Mouse (Mus musculus) forebrain, embryonic 14.5 days (tissue): Measurements from ENCODE around the gene Ccdc51. TPM values are rescaled to one million over a fixed set of nuclear protein-coding genes. Genes with fewer than 3 reads are reported as not detected.

Experiments used
- ATAC-seq: fragments of 200-750 bp; cut with Nextera tagmentation; 2 replicates; pipeline ENCODE4 v1.8.0; 2017; ENCODE audit warnings: mild to moderate bottlenecking, moderate library complexity
- DNase-seq: peaks from one replicate; pipeline ENCODE4 v3.0.0-alpha.2; 2015; ENCODE audit warnings: low spot score
- H3K27ac ChIP-seq: fragments of 300-500 bp; sonication (generic); 2 replicates; pipeline ENCODE4 v1.5.1; 2014; ENCODE audit warnings: low read depth, mild to moderate bottlenecking, control low read depth, low read length, moderate library complexity
- H3K27me3 ChIP-seq: fragments of 300-500 bp; sonication (generic); replicated peaks from 2 replicates; pipeline ENCODE4 v1.6.1; 2014; ENCODE audit warnings: low read length, control low read depth, mixed read lengths; ENCODE audit not compliant: control insufficient read depth, insufficient read depth
- H3K36me3 ChIP-seq: fragments of 300-500 bp; sonication (generic); 2 replicates; pipeline ENCODE4 v1.6.1; 2014; ENCODE audit warnings: low read length, control low read depth; ENCODE audit not compliant: control insufficient read depth, insufficient read depth
- H3K4me1 ChIP-seq: fragments of 300-500 bp; sonication (generic); 2 replicates; pipeline ENCODE4 v1.6.1; 2014; ENCODE audit warnings: antibody characterized with exemption, low read length, control low read depth; ENCODE audit not compliant: control insufficient read depth, insufficient read depth
- H3K4me2 ChIP-seq: fragments of 300-500 bp; sonication (generic); 2 replicates; pipeline ENCODE4 v1.6.1; 2014; ENCODE audit warnings: mild to moderate bottlenecking, control low read depth, low read length
- H3K4me3 ChIP-seq: fragments of 300-500 bp; sonication (generic); 2 replicates; pipeline ENCODE4 v1.5.1; 2014; ENCODE audit warnings: low read depth, low read length, control low read depth
- H3K9ac ChIP-seq: fragments of 300-500 bp; sonication (generic); 2 replicates; pipeline ENCODE4 v1.6.1; 2014; ENCODE audit warnings: mild to moderate bottlenecking, low read length, control low read depth, moderate library complexity
- H3K9me3 ChIP-seq: fragments of 300-500 bp; sonication (generic); replicated peaks from 2 replicates; pipeline ENCODE4 v1.6.1; 2016; ENCODE audit warnings: low read length, control low read depth, mixed read lengths; ENCODE audit not compliant: control insufficient read depth
- WGBS: fragments of 180-500 bp; shearing (Covaris S2); extraction: QIAGEN DNeasy Blood & Tissue Kit; methylation state at CpG from one replicate; pipeline ENCODE4 v1.1.7; 2014; 5-methylcytosine and 5-hydroxymethylcytosine counted together
- polyA plus RNA-seq: library from polyadenylated mRNA; unstranded; fragments of >200 nt; fragmentation: Nextera tagmentation; extraction: Ambion mirVana; gene quantifications from 2 replicates; pipeline ENCODE4 v1.2.1, GENCODE M21; 2014

The Ccdc51 gene
- polyA plus RNA-seq, 1 experiment from 2014 or later = 21.2 TPM

DNA sequence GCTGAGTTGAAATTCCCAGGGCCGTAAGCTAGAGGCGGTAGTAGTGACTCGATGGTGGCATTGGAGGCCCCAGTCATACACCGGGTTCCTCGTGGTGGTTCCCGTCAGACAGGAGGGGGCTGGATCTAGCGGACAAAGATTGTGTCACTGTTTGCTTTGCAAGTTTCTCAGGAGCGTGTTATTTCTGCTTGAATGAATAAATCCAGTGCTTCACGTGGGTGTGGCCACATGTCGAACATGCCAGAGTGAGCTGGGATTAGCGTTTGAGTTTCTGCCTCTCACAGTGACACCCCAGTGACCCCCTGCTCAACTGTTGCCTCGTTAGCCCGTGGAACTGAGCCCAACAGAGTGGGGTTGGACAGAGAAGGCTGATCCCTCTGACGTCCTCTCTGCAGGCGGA is 8.2 kb downstream of the Ccdc51 start:
- Histone ChIP-seq H3K9me3 (no peaks in the 10 kb centered on the region), H3K4me1 (peaks cover 12% of the 10 kb centered on the region), H3K27ac (no peak overlapping the region), H3K36me3 (peaks cover 29% of the 10 kb centered on the region), H3K9ac (no peak overlapping the region; the same call in 1 of the 2 replicates), H3K4me2 (no peak overlapping the region), H3K4me3 (no peak overlapping the region), H3K27me3 (no peaks in the 10 kb centered on the region)
- no peak for ATAC-seq
- DNase-seq = peak; percentile 43
- WGBS = 12% methylated on average over 15 of the region's 15 CpGs

DNA sequence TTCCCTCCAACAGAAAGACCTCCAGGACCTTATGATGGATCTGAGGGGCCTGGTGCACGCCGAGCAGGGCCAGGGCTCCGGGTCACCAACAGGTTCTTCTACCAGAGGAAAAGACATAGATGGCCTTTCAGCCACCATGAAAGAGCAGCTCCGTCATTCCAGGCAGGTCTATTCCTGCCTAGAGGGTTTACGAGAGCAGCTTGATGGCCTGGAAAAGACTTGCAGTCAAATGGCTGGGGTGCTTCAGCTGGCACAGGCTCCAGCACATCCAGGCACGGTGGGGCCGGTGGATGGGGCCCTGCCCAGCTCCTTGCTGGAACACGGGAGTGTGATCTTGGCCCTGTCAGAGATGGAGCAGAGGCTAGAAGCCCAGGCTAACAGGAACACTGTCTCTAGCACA is 9.5 kb downstream of the Ccdc51 start:
- Histone ChIP-seq H3K27me3 (no peaks in the 10 kb centered on the region), H3K27ac (no peak overlapping the region), H3K36me3 (peaks cover 29% of the 10 kb centered on the region), H3K4me2 (no peak overlapping the region), H3K9ac (no peak overlapping the region), H3K9me3 (no peaks in the 10 kb centered on the region), H3K4me1 (peaks cover 12% of the 10 kb centered on the region), H3K4me3 (no peak overlapping the region)
- DNase-seq (no peak), ATAC-seq (no peak)
- 96% methylated on average over 8 of the region's 8 CpGs for WGBS

- Histone ChIP-seq H3K4me3 (no peak overlapping the region), H3K27me3 (no peaks in the 10 kb centered on the region), H3K27ac (no peak overlapping the region), H3K36me3 (peaks cover 29% of the 10 kb centered on the region), H3K4me1 (peaks cover 20% of the 10 kb centered on the region), H3K9ac (no peak overlapping the region), H3K4me2 (no peak overlapping the region), H3K9me3 (no peaks in the 10 kb centered on the region)
- ATAC-seq = no peak
- 64% methylated on average over 6 of the region's 6 CpGs for WGBS
- DNase-seq = no peak
These were observed 10.5 kb downstream of the Ccdc51 start for GRCm38 (mm10) chr9:109092799-109093198.

- H3K4me1 ChIP-seq = peaks cover 32% of the 10 kb centered on the region
- peak overlapping the region; percentile 99 for H3K9ac ChIP-seq
- ATAC-seq = no peak
- DNase-seq = peak; percentile 33
- H3K4me2 ChIP-seq = peak overlapping the region; percentile 74
- whole genome bisulfite sequencing = 12% methylated on average over 11 of the region's 11 CpGs
- no peaks in the 10 kb centered on the region for H3K27me3 ChIP-seq
- peak overlapping the region; percentile 75 for H3K4me3 ChIP-seq
- no peaks in the 10 kb centered on the region for H3K9me3 ChIP-seq
- H3K27ac ChIP-seq = peak overlapping the region; percentile 100; the same call in 1 of the 2 replicates
- H3K36me3 ChIP-seq = peaks cover 28% of the 10 kb centered on the region
These were observed 11.7 kb downstream of the Ccdc51 start for GRCm38 (mm10) chr9:109093786-109094552.

DNA sequence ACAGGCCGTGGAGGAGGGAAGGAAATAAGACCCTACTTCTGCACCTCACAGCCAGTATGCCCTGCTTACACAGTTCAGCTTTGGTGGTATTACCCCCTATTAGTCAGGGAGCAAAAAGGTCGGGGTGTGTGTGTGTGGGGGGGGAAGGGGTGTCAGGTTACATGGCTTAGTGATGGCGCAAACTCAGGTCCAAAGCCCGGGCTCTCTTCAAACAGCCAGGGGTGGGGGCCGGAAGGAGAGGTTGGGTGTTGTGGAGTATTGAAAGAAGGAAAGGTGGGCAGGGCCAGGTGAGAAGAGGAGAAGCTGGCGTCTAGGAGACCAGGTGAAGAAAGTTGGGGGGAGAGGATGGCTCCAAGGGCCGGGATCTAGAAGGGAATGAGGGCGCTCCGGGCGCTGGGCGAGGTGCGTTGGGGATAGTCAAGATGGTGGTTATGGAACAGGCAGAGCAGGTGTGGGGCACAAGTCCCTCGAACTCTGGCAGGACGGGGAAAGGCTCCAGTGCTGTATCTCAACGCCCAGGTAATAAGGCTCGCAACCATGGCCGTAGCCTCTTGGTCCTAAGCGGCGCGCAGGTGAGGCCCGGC is 12.4 kb downstream of the Ccdc51 start:
- Histone ChIP-seq H3K9ac (peak overlapping the region; percentile 99), H3K4me3 (peak overlapping the region; percentile 75), H3K4me2 (peak overlapping the region; percentile 74), H3K36me3 (peaks cover 29% of the 10 kb centered on the region), H3K27me3 (no peaks in the 10 kb centered on the region), H3K9me3 (no peaks in the 10 kb centered on the region), H3K4me1 (peaks cover 34% of the 10 kb centered on the region), H3K27ac (peak overlapping the region; percentile 100)
- peak; percentile 27 for DNase-seq
- ATAC-seq = no peak; the same call in 1 of the 2 replicates
- under 1% methylated on average over 21 of the region's 21 CpGs for WGBS

DNA sequence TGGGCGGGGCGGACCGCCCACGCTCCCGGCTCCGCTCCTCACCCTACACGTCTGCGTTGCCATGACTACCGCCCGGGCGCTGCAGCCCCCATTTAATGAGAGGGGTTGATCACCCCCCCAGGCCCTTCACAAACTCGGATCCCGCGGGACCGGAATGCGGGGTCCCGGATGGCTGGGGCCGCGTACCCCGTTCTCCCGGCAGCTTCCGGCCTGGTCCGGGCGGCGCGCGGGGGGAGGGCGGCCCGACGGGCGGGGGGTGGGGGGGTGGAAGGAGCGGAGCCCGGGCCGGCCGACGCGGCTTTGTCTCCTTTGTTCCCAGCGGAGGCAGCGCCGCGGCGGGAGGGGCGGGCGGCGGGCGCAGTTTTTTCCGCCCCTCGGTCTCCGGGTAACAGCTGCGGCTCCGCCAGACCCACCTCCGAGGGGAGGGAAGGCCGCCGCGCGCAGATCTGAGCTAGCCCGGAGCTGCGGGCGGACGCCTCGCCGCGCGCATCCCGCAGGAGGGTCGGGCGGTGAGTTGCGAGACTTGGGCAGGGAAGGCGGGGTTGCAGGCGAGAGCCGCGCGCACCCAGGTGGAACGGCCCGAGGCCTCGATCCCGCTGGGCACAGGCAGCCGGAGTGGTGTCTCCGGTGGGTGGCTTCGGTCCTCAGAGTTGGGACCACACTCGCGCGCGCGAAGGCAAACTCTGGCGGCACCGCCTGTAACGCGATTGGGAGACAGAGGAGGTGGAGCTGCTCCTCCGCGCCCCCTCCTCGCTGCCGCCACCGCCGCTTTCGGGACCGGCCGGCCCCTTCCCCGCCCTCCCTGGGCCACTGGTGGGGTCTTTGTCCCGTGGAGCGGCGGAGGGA is 13.1 kb downstream of the Ccdc51 start, which contains the start of gene Plxnb1:
Gene Plxnb1 (plus strand): TSS at position 253 of the 846 bp plus-strand sequence.
- DNase-seq = peak; percentile 92

DNA sequence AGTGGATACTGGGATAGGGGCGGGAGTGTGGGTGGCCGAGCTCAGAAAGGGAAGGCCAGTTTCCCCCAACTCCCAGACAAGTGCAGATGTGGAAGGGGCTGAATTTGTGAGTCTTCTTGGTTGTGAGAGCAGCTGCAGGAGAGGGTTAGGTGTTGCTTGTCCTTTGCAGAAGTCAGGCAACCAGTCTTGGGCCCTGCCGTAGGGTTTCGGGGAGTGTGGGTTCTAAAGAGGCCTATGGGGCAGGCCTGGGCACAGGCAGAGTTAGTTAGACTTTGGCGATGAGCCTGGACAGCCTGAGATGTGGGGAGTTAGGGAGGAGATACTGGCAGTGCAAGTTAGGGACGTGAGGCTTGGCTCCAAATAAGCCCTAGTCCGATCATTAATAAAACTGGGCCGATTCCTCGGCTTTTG is 14.0 kb downstream of the Ccdc51 start:
- H3K4me2 ChIP-seq = peak overlapping the region; percentile 74
- DNase-seq (peak; percentile 69), ATAC-seq (peak; percentile 13; the same call in 1 of the 2 replicates)
- no peaks in the 10 kb centered on the region for H3K27me3 ChIP-seq
- 3% methylated on average over 9 of the region's 9 CpGs for WGBS
- peak overlapping the region; percentile 99 for H3K9ac ChIP-seq
- H3K9me3 ChIP-seq = no peaks in the 10 kb centered on the region
- peaks cover 34% of the 10 kb centered on the region for H3K4me1 ChIP-seq
- H3K4me3 ChIP-seq = peak overlapping the region; percentile 75
- peak overlapping the region; percentile 100 for H3K27ac ChIP-seq
- H3K36me3 ChIP-seq = peaks cover 36% of the 10 kb centered on the region

More for the DNA sequence above, 13.1 kb downstream of the Ccdc51 start, which contains the start of gene Plxnb1:
- peak; percentile 74 for ATAC-seq
- Histone ChIP-seq H3K4me1 (peaks cover 34% of the 10 kb centered on the region), H3K9ac (peak within 1 kb of the TSS; percentile 99), H3K4me2 (peak within 1 kb of the TSS; percentile 74), H3K27ac (peak within 1 kb of the TSS; percentile 100), H3K4me3 (peak within 1 kb of the TSS; percentile 75), H3K9me3 (no peaks in the 10 kb centered on the region), H3K36me3 (peaks cover 31% of the 10 kb centered on the region), H3K27me3 (no peaks in the 10 kb centered on the region)
- under 1% methylated on average over 85 of the region's 102 CpGs for WGBS

DNA sequence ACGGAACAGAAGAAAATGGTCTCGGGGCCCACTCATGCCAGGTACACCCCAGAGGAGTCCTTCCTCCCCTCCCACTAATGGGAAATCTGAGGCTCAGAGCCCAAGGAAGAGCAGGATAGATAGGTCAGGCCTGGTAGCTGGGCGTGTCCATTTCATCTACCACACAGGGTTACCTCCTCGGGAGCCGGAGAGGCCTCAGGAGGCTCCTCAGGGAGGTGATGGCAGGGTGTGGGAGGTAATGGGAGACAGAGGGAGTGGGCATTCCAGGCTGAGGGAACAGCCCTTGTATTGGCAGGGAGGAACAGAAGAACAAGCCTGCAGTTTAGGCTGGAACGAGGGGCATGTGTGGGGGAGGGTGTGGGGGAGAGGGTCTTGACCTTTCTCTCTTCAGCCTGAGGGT is 14.6 kb downstream of the Ccdc51 start:
- H3K36me3 ChIP-seq = peaks cover 36% of the 10 kb centered on the region
- H3K4me3 ChIP-seq = peak overlapping the region; percentile 75
- H3K4me2 ChIP-seq = peak overlapping the region; percentile 74
- 10% methylated on average over 6 of the region's 6 CpGs for WGBS
- no peaks in the 10 kb centered on the region for H3K27me3 ChIP-seq
- peak; percentile 36 for DNase-seq
- peak overlapping the region; percentile 99 for H3K9ac ChIP-seq
- ATAC-seq = no peak
- H3K9me3 ChIP-seq = no peaks in the 10 kb centered on the region
- H3K27ac ChIP-seq = peak overlapping the region; percentile 100
- peaks cover 34% of the 10 kb centered on the region for H3K4me1 ChIP-seq
